Mouse (Mus musculus): ENCODE results near the gene Far2. TPM values are rescaled to one million over a fixed set of nuclear protein-coding genes. Genes with fewer than 3 reads are reported as not detected.
A peak's percentile ranks its signal among the peaks of the same experiment; 100 is the strongest.

The Far2 gene
- polyA plus RNA-seq, 1 experiment from 2014 or later: 2.8 TPM

- H3K4me1 ChIP-seq (replicated peaks): no peaks in the 10 kb centered on the region
- H3K4me3 ChIP-seq (replicated peaks): no peak overlapping the region
- H3K27me3 ChIP-seq: no peaks in the 10 kb centered on the region
- WGBS: 87% methylated on average over 6 of the region's 6 CpGs
- H3K9me3 ChIP-seq: no peaks in the 10 kb centered on the region
- ATAC-seq (ENCODE audit: insufficient number of reproducible peaks, insufficient read depth, low FRiP score, low TSS enrichment, low read depth): no peak
- H3K4me2 ChIP-seq: no peak overlapping the region
- H3K27ac ChIP-seq: no peak overlapping the region
- peaks cover 72% of the 10 kb centered on the region for H3K36me3 ChIP-seq
- H3K9ac ChIP-seq (replicated peaks): no peak overlapping the region
Measured at GRCm38 (mm10) chr6:148193972-148194701, 147.1 kb downstream of the Far2 start.

- ATAC-seq (ENCODE audit: insufficient number of reproducible peaks, insufficient read depth, low FRiP score, low TSS enrichment, low read depth): no peak
- H3K27me3 ChIP-seq: no peaks in the 10 kb centered on the region
- peaks cover 70% of the 10 kb centered on the region for H3K36me3 ChIP-seq
- H3K4me3 ChIP-seq (replicated peaks): no peak overlapping the region
- no peak overlapping the region for H3K27ac ChIP-seq
- H3K4me2 ChIP-seq: no peak overlapping the region
- no peaks in the 10 kb centered on the region for H3K9me3 ChIP-seq
- no peaks in the 10 kb centered on the region for H3K4me1 ChIP-seq (replicated peaks)
- H3K9ac ChIP-seq (replicated peaks): no peak overlapping the region
- 82% methylated on average over 2 of the region's 2 CpGs for WGBS
Measured at GRCm38 (mm10) chr6:148199177-148199576, 152.1 kb downstream of the Far2 start.

GRCm38 (mm10) chr6:148199729-148200128, 152.7 kb downstream of the Far2 start:
- Histone ChIP-seq H3K4me2 (no peak overlapping the region), H3K4me1 (replicated peaks) (no peaks in the 10 kb centered on the region), H3K9ac (replicated peaks) (no peak overlapping the region), H3K36me3 (peaks cover 66% of the 10 kb centered on the region), H3K27ac (no peak overlapping the region), H3K4me3 (replicated peaks) (no peak overlapping the region), H3K9me3 (no peaks in the 10 kb centered on the region), H3K27me3 (no peaks in the 10 kb centered on the region)
- WGBS: 94% methylated on average over 3 of the region's 3 CpGs
- no peak for ATAC-seq (ENCODE audit: insufficient number of reproducible peaks, insufficient read depth, low FRiP score, low TSS enrichment, low read depth)

- no peak for ATAC-seq (ENCODE audit: insufficient number of reproducible peaks, insufficient read depth, low FRiP score, low TSS enrichment, low read depth)
- no peaks in the 10 kb centered on the region for H3K9me3 ChIP-seq
- H3K9ac ChIP-seq (replicated peaks): no peak overlapping the region
- H3K27ac ChIP-seq: no peak overlapping the region
- H3K4me1 ChIP-seq (replicated peaks): 0 out of 2 replicates have a peak, but pooled peaks cover 1% of the 10 kb centered on the region
- peaks cover 46% of the 10 kb centered on the region for H3K36me3 ChIP-seq
- H3K4me2 ChIP-seq: no peak overlapping the region
- H3K4me3 ChIP-seq (replicated peaks): no peak overlapping the region
- WGBS: 83% methylated on average over 1 of the region's 1 CpGs
- no peaks in the 10 kb centered on the region for H3K27me3 ChIP-seq
Measured at GRCm38 (mm10) chr6:148205134-148205533, 158.1 kb downstream of the Far2 start.

- Histone ChIP-seq H3K36me3 (peaks cover 30% of the 10 kb centered on the region), H3K4me3 (replicated peaks) (no peak overlapping the region), H3K9ac (replicated peaks) (no peak overlapping the region), H3K4me2 (no peak overlapping the region), H3K27me3 (no peaks in the 10 kb centered on the region), H3K4me1 (replicated peaks) (peaks cover 11% of the 10 kb centered on the region; the same call in 1 of the 2 replicates), H3K9me3 (no peaks in the 10 kb centered on the region), H3K27ac (no peak overlapping the region)
- no peak for ATAC-seq (ENCODE audit: insufficient number of reproducible peaks, insufficient read depth, low FRiP score, low TSS enrichment, low read depth)
- 75% methylated on average over 1 of the region's 1 CpGs for WGBS
Measured at GRCm38 (mm10) chr6:148207522-148207921, 160.5 kb downstream of the Far2 start.

- Histone ChIP-seq H3K4me2 (peak overlapping the region; percentile 80), H3K36me3 (no peaks in the 10 kb centered on the region; the same call in 1 of the 2 replicates), H3K9me3 (no peaks in the 10 kb centered on the region), H3K4me1 (replicated peaks) (peaks cover 17% of the 10 kb centered on the region; the same call in 1 of the 2 replicates), H3K27me3 (no peaks in the 10 kb centered on the region), H3K9ac (replicated peaks) (peak overlapping the region; percentile 96), H3K27ac (peak overlapping the region; percentile 87), H3K4me3 (replicated peaks) (peak overlapping the region; percentile 97)
- under 1% methylated on average over 51 of the region's 51 CpGs for WGBS
- peak; percentile 50 for ATAC-seq (ENCODE audit: insufficient number of reproducible peaks, insufficient read depth, low FRiP score, low TSS enrichment, low read depth)
Measured at GRCm38 (mm10) chr6:148211391-148211876, 164.4 kb downstream of the Far2 start.

GRCm38 (mm10) chr6:148211897-148212680, 165.0 kb downstream of the Far2 start, which contains the start of gene Ergic2:
Ergic2 (minus strand) TSS chr6:148212374.
- peak; percentile 98 for ATAC-seq (ENCODE audit: insufficient number of reproducible peaks, insufficient read depth, low FRiP score, low TSS enrichment, low read depth)
- Histone ChIP-seq H3K9me3 (no peaks in the 10 kb centered on the region), H3K9ac (replicated peaks) (peak within 1 kb of the TSS; percentile 96), H3K4me2 (peak within 1 kb of the TSS; percentile 80), H3K27me3 (no peaks in the 10 kb centered on the region), H3K4me3 (replicated peaks) (peak within 1 kb of the TSS; percentile 97), H3K36me3 (no peaks in the 10 kb centered on the region), H3K4me1 (replicated peaks) (peaks cover 17% of the 10 kb centered on the region; the same call in 1 of the 2 replicates), H3K27ac (peak within 1 kb of the TSS; percentile 87)
- under 1% methylated on average over 61 of the region's 61 CpGs for WGBS

GRCm38 (mm10) chr6:148214765-148215164, 167.7 kb downstream of the Far2 start:
- no peaks in the 10 kb centered on the region for H3K27me3 ChIP-seq
- no peak overlapping the region for H3K4me3 ChIP-seq (replicated peaks)
- no peak overlapping the region for H3K4me2 ChIP-seq
- WGBS: 4% methylated on average over 5 of the region's 5 CpGs
- no peak for ATAC-seq (ENCODE audit: insufficient number of reproducible peaks, insufficient read depth, low FRiP score, low TSS enrichment, low read depth)
- H3K27ac ChIP-seq: no peak overlapping the region
- H3K9ac ChIP-seq (replicated peaks): no peak overlapping the region
- H3K4me1 ChIP-seq (replicated peaks): peaks cover 17% of the 10 kb centered on the region; the same call in 1 of the 2 replicates
- H3K9me3 ChIP-seq: no peaks in the 10 kb centered on the region
- H3K36me3 ChIP-seq: no peaks in the 10 kb centered on the region

GRCm38 (mm10) chr6:148216752-148217151, 169.7 kb downstream of the Far2 start:
- WGBS: 86% methylated on average over 4 of the region's 4 CpGs

GRCm38 (mm10) chr6:148218235-148219076, 171.4 kb downstream of the Far2 start:
- Histone ChIP-seq H3K27me3 (no peaks in the 10 kb centered on the region), H3K27ac (no peak overlapping the region), H3K9ac (replicated peaks) (no peak overlapping the region), H3K4me2 (no peak overlapping the region), H3K9me3 (no peaks in the 10 kb centered on the region), H3K4me3 (replicated peaks) (no peak overlapping the region), H3K36me3 (no peaks in the 10 kb centered on the region), H3K4me1 (replicated peaks) (peaks cover 9% of the 10 kb centered on the region; the same call in 1 of the 2 replicates)
- no peak for ATAC-seq (ENCODE audit: insufficient number of reproducible peaks, insufficient read depth, low FRiP score, low TSS enrichment, low read depth)
- WGBS: 93% methylated on average over 2 of the region's 2 CpGs

More at GRCm38 (mm10) chr6:148216752-148217151, 169.7 kb downstream of the Far2 start:
- Histone ChIP-seq H3K27me3 (no peaks in the 10 kb centered on the region), H3K27ac (no peak overlapping the region), H3K36me3 (no peaks in the 10 kb centered on the region), H3K4me2 (no peak overlapping the region), H3K4me3 (replicated peaks) (no peak overlapping the region), H3K9me3 (no peaks in the 10 kb centered on the region), H3K9ac (replicated peaks) (no peak overlapping the region), H3K4me1 (replicated peaks) (peaks cover 7% of the 10 kb centered on the region; the same call in 1 of the 2 replicates)
- no peak for ATAC-seq (ENCODE audit: insufficient number of reproducible peaks, insufficient read depth, low FRiP score, low TSS enrichment, low read depth)
